Mouse (Mus musculus): ENCODE data around the gene Rcvrn. TPM values are rescaled to one million over a fixed set of nuclear protein-coding genes. Genes with fewer than 3 reads are reported as not detected.

Gene Rcvrn
- polyA plus RNA-seq, 1 experiment, result not detected

GRCm38 (mm10) chr11:67655236-67655959 lies 39.7 kb upstream of the Rcvrn start:
- no peak overlapping the region for H3K27ac ChIP-seq (ENCODE audit: insufficient read depth, low read depth, low read length)
- H3K4me3 ChIP-seq (ENCODE audit: insufficient read depth, low read length), result no peak overlapping the region
- TF ChIP-seq CTCF (IDR thresholded peaks at IDR 0.05; ENCODE audit: low read depth, low read length) (no peak), POLR2A (IDR thresholded peaks at IDR 0.05; ENCODE audit: borderline replicate concordance, low read depth, low read length) (no peak)
- H3K4me1 ChIP-seq (ENCODE audit: control insufficient read depth, insufficient read depth, low read length), result peaks cover 12% of the 10 kb centered on the region

- TF ChIP-seq CTCF (IDR thresholded peaks at IDR 0.05; ENCODE audit: low read depth, low read length) (no peak), POLR2A (IDR thresholded peaks at IDR 0.05; ENCODE audit: borderline replicate concordance, low read depth, low read length) (no peak)
- peaks cover 12% of the 10 kb centered on the region for H3K4me1 ChIP-seq (ENCODE audit: control insufficient read depth, insufficient read depth, low read length)
- no peak overlapping the region for H3K27ac ChIP-seq (ENCODE audit: insufficient read depth, low read depth, low read length)
- no peak overlapping the region for H3K4me3 ChIP-seq (ENCODE audit: insufficient read depth, low read length)
Observed at GRCm38 (mm10) chr11:67656366-67656765, 38.8 kb upstream of the Rcvrn start.

GRCm38 (mm10) chr11:67656811-67657210 lies 38.3 kb upstream of the Rcvrn start:
- no peak for TF ChIP-seq CTCF (IDR thresholded peaks at IDR 0.05; ENCODE audit: low read depth, low read length)
- no peak for TF ChIP-seq POLR2A (IDR thresholded peaks at IDR 0.05; ENCODE audit: borderline replicate concordance, low read depth, low read length)
- Histone ChIP-seq H3K27ac (ENCODE audit: insufficient read depth, low read depth, low read length) (no peak overlapping the region), H3K4me1 (ENCODE audit: control insufficient read depth, insufficient read depth, low read length) (peaks cover 12% of the 10 kb centered on the region)

GRCm38 (mm10) chr11:67657685-67658382 lies 37.3 kb upstream of the Rcvrn start:
- H3K4me3 ChIP-seq (ENCODE audit: insufficient read depth, low read length), result no peak overlapping the region
- no peak overlapping the region for H3K27ac ChIP-seq (ENCODE audit: insufficient read depth, low read depth, low read length)
- peaks cover 12% of the 10 kb centered on the region for H3K4me1 ChIP-seq (ENCODE audit: control insufficient read depth, insufficient read depth, low read length)
- TF ChIP-seq POLR2A (IDR thresholded peaks at IDR 0.05; ENCODE audit: borderline replicate concordance, low read depth, low read length) (no peak), CTCF (IDR thresholded peaks at IDR 0.05; ENCODE audit: low read depth, low read length) (peak; percentile 75)

More at GRCm38 (mm10) chr11:67656811-67657210, 38.3 kb upstream of the Rcvrn start:
- no peak overlapping the region for H3K4me3 ChIP-seq (ENCODE audit: insufficient read depth, low read length)

- Histone ChIP-seq H3K4me3 (ENCODE audit: insufficient read depth, low read length) (no peak overlapping the region), H3K27ac (ENCODE audit: insufficient read depth, low read depth, low read length) (no peak overlapping the region), H3K4me1 (ENCODE audit: control insufficient read depth, insufficient read depth, low read length) (peaks cover 8% of the 10 kb centered on the region)
- no peak for TF ChIP-seq CTCF (IDR thresholded peaks at IDR 0.05; ENCODE audit: low read depth, low read length)
- TF ChIP-seq POLR2A (IDR thresholded peaks at IDR 0.05; ENCODE audit: borderline replicate concordance, low read depth, low read length), result no peak
Observed at GRCm38 (mm10) chr11:67661465-67661864, 33.7 kb upstream of the Rcvrn start.

- Histone ChIP-seq H3K4me1 (ENCODE audit: control insufficient read depth, insufficient read depth, low read length) (no peaks in the 10 kb centered on the region), H3K27ac (ENCODE audit: insufficient read depth, low read depth, low read length) (no peak overlapping the region), H3K4me3 (ENCODE audit: insufficient read depth, low read length) (no peak overlapping the region)
- TF ChIP-seq CTCF (IDR thresholded peaks at IDR 0.05; ENCODE audit: low read depth, low read length), result no peak
- TF ChIP-seq POLR2A (IDR thresholded peaks at IDR 0.05; ENCODE audit: borderline replicate concordance, low read depth, low read length), result no peak
Observed at GRCm38 (mm10) chr11:67663437-67663836, 31.7 kb upstream of the Rcvrn start.

- Histone ChIP-seq H3K27ac (ENCODE audit: insufficient read depth, low read depth, low read length) (no peak overlapping the region), H3K4me3 (ENCODE audit: insufficient read depth, low read length) (no peak overlapping the region), H3K4me1 (ENCODE audit: control insufficient read depth, insufficient read depth, low read length) (no peaks in the 10 kb centered on the region)
- TF ChIP-seq POLR2A (IDR thresholded peaks at IDR 0.05; ENCODE audit: borderline replicate concordance, low read depth, low read length), result no peak
- TF ChIP-seq CTCF (IDR thresholded peaks at IDR 0.05; ENCODE audit: low read depth, low read length), result no peak
Observed at GRCm38 (mm10) chr11:67664261-67664660, 30.9 kb upstream of the Rcvrn start.

- Histone ChIP-seq H3K27ac (ENCODE audit: insufficient read depth, low read depth, low read length) (no peak overlapping the region), H3K4me1 (ENCODE audit: control insufficient read depth, insufficient read depth, low read length) (no peaks in the 10 kb centered on the region), H3K4me3 (ENCODE audit: insufficient read depth, low read length) (no peak overlapping the region)
- TF ChIP-seq CTCF (IDR thresholded peaks at IDR 0.05; ENCODE audit: low read depth, low read length) (no peak), POLR2A (IDR thresholded peaks at IDR 0.05; ENCODE audit: borderline replicate concordance, low read depth, low read length) (no peak)
Observed at GRCm38 (mm10) chr11:67664918-67665317, 30.2 kb upstream of the Rcvrn start.

GRCm38 (mm10) chr11:67666129-67666528 lies 29.0 kb upstream of the Rcvrn start:
- H3K4me3 ChIP-seq (ENCODE audit: insufficient read depth, low read length), result no peak overlapping the region
- H3K4me1 ChIP-seq (ENCODE audit: control insufficient read depth, insufficient read depth, low read length), result no peaks in the 10 kb centered on the region
- TF ChIP-seq CTCF (IDR thresholded peaks at IDR 0.05; ENCODE audit: low read depth, low read length) (no peak), POLR2A (IDR thresholded peaks at IDR 0.05; ENCODE audit: borderline replicate concordance, low read depth, low read length) (no peak)
- H3K27ac ChIP-seq (ENCODE audit: insufficient read depth, low read depth, low read length), result no peak overlapping the region

Measured in bone marrow macrophage, adult 2 months (primary cell).